Mouse (Mus musculus) forebrain, embryonic 15.5 days (tissue): ENCODE measurements at regions not wholly inside any gene's neighbourhood (a gene's known extent, or its start where the extent isn't known, plus 50 kb on each side); places are given as distances from the start of the nearest gene placed in this dataset.

ENCODE experiments used
- ATAC-seq: fragments of 200-750 bp; cut with Nextera tagmentation; replicated peaks from 2 replicates; pipeline ENCODE4 v1.8.0; 2017; ENCODE audit warnings: mild to moderate bottlenecking, moderate TSS enrichment, moderate library complexity
- H3K27ac ChIP-seq: fragments of 300-500 bp; sonication (generic); replicated peaks from 2 replicates; pipeline ENCODE4 v1.5.1; 2015; ENCODE audit warnings: mild to moderate bottlenecking, inconsistent platforms
- H3K27me3 ChIP-seq: fragments of 300-500 bp; sonication (generic); 2 replicates; pipeline ENCODE4 v1.6.1; 2015; ENCODE audit warnings: inconsistent platforms
- H3K36me3 ChIP-seq: fragments of 300-500 bp; sonication (generic); 2 replicates; pipeline ENCODE4 v1.6.1; 2015; ENCODE audit warnings: mild to moderate bottlenecking, inconsistent platforms
- H3K4me1 ChIP-seq: fragments of 300-500 bp; sonication (generic); 2 replicates; pipeline ENCODE4 v1.6.1; 2015; ENCODE audit warnings: inconsistent platforms
- H3K4me2 ChIP-seq: fragments of 300-500 bp; sonication (generic); replicated peaks from 2 replicates; pipeline ENCODE4 v1.6.1; 2015; ENCODE audit warnings: mild to moderate bottlenecking, inconsistent platforms
- H3K4me3 ChIP-seq: fragments of 300-500 bp; sonication (generic); 2 replicates; pipeline ENCODE4 v1.5.1; 2015; ENCODE audit warnings: mild to moderate bottlenecking, inconsistent platforms
- H3K9ac ChIP-seq: fragments of 300-500 bp; sonication (generic); replicated peaks from 2 replicates; pipeline ENCODE4 v1.6.1; 2015; ENCODE audit warnings: mild to moderate bottlenecking, inconsistent platforms
- H3K9me3 ChIP-seq: fragments of 300-500 bp; sonication (generic); 2 replicates; pipeline ENCODE4 v1.6.1; 2016; ENCODE audit warnings: inconsistent platforms
- WGBS: fragments of 180-500 bp; shearing (Covaris S2); methylation state at CpG from one replicate; pipeline ENCODE4 v1.1.7; 2015; ENCODE audit warnings: mixed read lengths; 5-methylcytosine and 5-hydroxymethylcytosine counted together

GRCm38 (mm10) chr1:194318351-194318750 is 299.7 kb upstream of the Plxna2 start:
- no peak overlapping the region for H3K4me3 ChIP-seq
- no peaks in the 10 kb centered on the region for H3K9me3 ChIP-seq
- H3K36me3 ChIP-seq: no peaks in the 10 kb centered on the region
- H3K27me3 ChIP-seq: no peaks in the 10 kb centered on the region
- no peak for ATAC-seq
- no peak overlapping the region for H3K4me2 ChIP-seq
- no peaks in the 10 kb centered on the region; the same call in 1 of the 2 replicates for H3K4me1 ChIP-seq
- no peak overlapping the region for H3K27ac ChIP-seq
- no peak overlapping the region for H3K9ac ChIP-seq

- no peak overlapping the region for H3K4me3 ChIP-seq
- peaks cover 6% of the 10 kb centered on the region; the same call in 1 of the 2 replicates for H3K4me1 ChIP-seq
- no peak for ATAC-seq
- no peak overlapping the region for H3K4me2 ChIP-seq
- H3K27me3 ChIP-seq: no peaks in the 10 kb centered on the region
- no peaks in the 10 kb centered on the region for H3K9me3 ChIP-seq
- H3K36me3 ChIP-seq: no peaks in the 10 kb centered on the region
- H3K27ac ChIP-seq: peak overlapping the region; percentile 81
- no peak overlapping the region for H3K9ac ChIP-seq
- WGBS: 64% methylated on average over 2 of the region's 2 CpGs
Measured at GRCm38 (mm10) chr1:194315593-194315992, 302.4 kb upstream of the Plxna2 start.

GRCm38 (mm10) chr1:194310373-194310772 is 307.6 kb upstream of the Plxna2 start:
- peaks cover 14% of the 10 kb centered on the region for H3K4me1 ChIP-seq
- H3K36me3 ChIP-seq: no peaks in the 10 kb centered on the region
- no peaks in the 10 kb centered on the region for H3K27me3 ChIP-seq
- no peak overlapping the region for H3K4me3 ChIP-seq
- H3K4me2 ChIP-seq: no peak overlapping the region
- peak; percentile 60; the same call in 1 of the 2 replicates for ATAC-seq
- no peaks in the 10 kb centered on the region for H3K9me3 ChIP-seq
- no peak overlapping the region for H3K9ac ChIP-seq
- WGBS: 11% methylated on average over 2 of the region's 2 CpGs
- 0 out of 2 replicates have a peak overlapping the region, but pooled peaks have one; percentile 29 for H3K27ac ChIP-seq

- no peak overlapping the region for H3K9ac ChIP-seq
- 91% methylated on average over 3 of the region's 3 CpGs for WGBS
- no peaks in the 10 kb centered on the region for H3K36me3 ChIP-seq
- ATAC-seq: no peak
- no peaks in the 10 kb centered on the region for H3K27me3 ChIP-seq
- no peaks in the 10 kb centered on the region for H3K9me3 ChIP-seq
- H3K4me1 ChIP-seq: peaks cover 14% of the 10 kb centered on the region
- H3K4me2 ChIP-seq: no peak overlapping the region
- no peak overlapping the region for H3K4me3 ChIP-seq
- no peak overlapping the region for H3K27ac ChIP-seq
Measured at GRCm38 (mm10) chr1:194308648-194309047, 309.4 kb upstream of the Plxna2 start.

- H3K9me3 ChIP-seq: no peaks in the 10 kb centered on the region
- ATAC-seq: no peak
- no peak overlapping the region for H3K27ac ChIP-seq
- no peak overlapping the region for H3K4me3 ChIP-seq
- H3K9ac ChIP-seq: no peak overlapping the region
- H3K4me2 ChIP-seq: no peak overlapping the region
- H3K27me3 ChIP-seq: no peaks in the 10 kb centered on the region
- no peaks in the 10 kb centered on the region for H3K36me3 ChIP-seq
- 74% methylated on average over 1 of the region's 1 CpGs for WGBS
- H3K4me1 ChIP-seq: no peaks in the 10 kb centered on the region
Measured at GRCm38 (mm10) chr1:194303951-194304350, 314.1 kb upstream of the Plxna2 start.

- 18% methylated on average over 1 of the region's 1 CpGs for WGBS
- no peak for ATAC-seq
- no peaks in the 10 kb centered on the region for H3K27me3 ChIP-seq
- H3K36me3 ChIP-seq: no peaks in the 10 kb centered on the region
- no peak overlapping the region for H3K4me2 ChIP-seq
- no peaks in the 10 kb centered on the region for H3K4me1 ChIP-seq
- no peak overlapping the region for H3K9ac ChIP-seq
- H3K27ac ChIP-seq: no peak overlapping the region
- H3K4me3 ChIP-seq: no peak overlapping the region
- no peaks in the 10 kb centered on the region for H3K9me3 ChIP-seq
Measured at GRCm38 (mm10) chr1:194302775-194303174, 315.2 kb upstream of the Plxna2 start.

GRCm38 (mm10) chr1:194281941-194282340 is 336.1 kb upstream of the Plxna2 start:
- Histone ChIP-seq H3K9me3 (no peaks in the 10 kb centered on the region), H3K4me3 (no peak overlapping the region), H3K27ac (no peak overlapping the region), H3K4me1 (no peaks in the 10 kb centered on the region), H3K36me3 (no peaks in the 10 kb centered on the region), H3K27me3 (no peaks in the 10 kb centered on the region), H3K9ac (no peak overlapping the region), H3K4me2 (no peak overlapping the region)
- ATAC-seq: no peak
- 45% methylated on average over 3 of the region's 3 CpGs for WGBS

GRCm38 (mm10) chr1:194268028-194268427 is 350.0 kb upstream of the Plxna2 start:
- no peak for ATAC-seq
- H3K27me3 ChIP-seq: no peaks in the 10 kb centered on the region
- H3K9ac ChIP-seq: no peak overlapping the region
- no peaks in the 10 kb centered on the region for H3K4me1 ChIP-seq
- H3K9me3 ChIP-seq: no peaks in the 10 kb centered on the region
- no peak overlapping the region for H3K27ac ChIP-seq
- H3K36me3 ChIP-seq: no peaks in the 10 kb centered on the region
- H3K4me2 ChIP-seq: no peak overlapping the region
- no peak overlapping the region for H3K4me3 ChIP-seq

- ATAC-seq: no peak
- 23% methylated on average over 4 of the region's 4 CpGs for WGBS
- H3K9me3 ChIP-seq: no peaks in the 10 kb centered on the region
Measured at GRCm38 (mm10) chr1:194262374-194262773, 355.6 kb upstream of the Plxna2 start.

GRCm38 (mm10) chr1:194259957-194260356 is 358.1 kb upstream of the Plxna2 start:
- no peaks in the 10 kb centered on the region for H3K36me3 ChIP-seq
- no peaks in the 10 kb centered on the region for H3K27me3 ChIP-seq
- no peaks in the 10 kb centered on the region for H3K9me3 ChIP-seq
- H3K4me3 ChIP-seq: no peak overlapping the region
- no peak overlapping the region for H3K27ac ChIP-seq
- WGBS: 83% methylated on average over 3 of the region's 3 CpGs
- H3K4me1 ChIP-seq: peaks cover 2% of the 10 kb centered on the region; the same call in 1 of the 2 replicates
- no peak overlapping the region for H3K9ac ChIP-seq
- H3K4me2 ChIP-seq: no peak overlapping the region
- ATAC-seq: no peak

More at GRCm38 (mm10) chr1:194262374-194262773, 355.6 kb upstream of the Plxna2 start:
- no peak overlapping the region for H3K4me3 ChIP-seq
- H3K9ac ChIP-seq: no peak overlapping the region
- H3K27ac ChIP-seq: no peak overlapping the region; the same call in 1 of the 2 replicates
- no peaks in the 10 kb centered on the region for H3K36me3 ChIP-seq
- no peak overlapping the region for H3K4me2 ChIP-seq
- H3K4me1 ChIP-seq: peaks cover 2% of the 10 kb centered on the region; the same call in 1 of the 2 replicates
- H3K27me3 ChIP-seq: no peaks in the 10 kb centered on the region

- no peak overlapping the region for H3K4me3 ChIP-seq
- no peak overlapping the region for H3K4me2 ChIP-seq
- peaks cover 9% of the 10 kb centered on the region for H3K4me1 ChIP-seq
- 0% methylated on average over 1 of the region's 1 CpGs for WGBS
- no peaks in the 10 kb centered on the region for H3K9me3 ChIP-seq
- H3K27ac ChIP-seq: no peak overlapping the region
- no peaks in the 10 kb centered on the region for H3K36me3 ChIP-seq
- H3K27me3 ChIP-seq: no peaks in the 10 kb centered on the region
- peak; percentile 23; the same call in 1 of the 2 replicates for ATAC-seq
- no peak overlapping the region for H3K9ac ChIP-seq
Measured at GRCm38 (mm10) chr1:194244776-194245366, 373.1 kb upstream of the Plxna2 start.

- H3K27me3 ChIP-seq: no peaks in the 10 kb centered on the region
- no peak for ATAC-seq
- peaks cover 9% of the 10 kb centered on the region for H3K4me1 ChIP-seq
- no peak overlapping the region for H3K27ac ChIP-seq
- no peaks in the 10 kb centered on the region for H3K36me3 ChIP-seq
- no peaks in the 10 kb centered on the region for H3K9me3 ChIP-seq
- H3K9ac ChIP-seq: no peak overlapping the region
- H3K4me3 ChIP-seq: no peak overlapping the region
- H3K4me2 ChIP-seq: no peak overlapping the region
Measured at GRCm38 (mm10) chr1:194241111-194241510, 376.9 kb upstream of the Plxna2 start.

GRCm38 (mm10) chr1:194231206-194231605 is 386.8 kb upstream of the Plxna2 start:
- Histone ChIP-seq H3K27ac (peak overlapping the region; percentile 82), H3K36me3 (no peaks in the 10 kb centered on the region), H3K9me3 (no peaks in the 10 kb centered on the region), H3K27me3 (no peaks in the 10 kb centered on the region), H3K4me2 (no peak overlapping the region), H3K9ac (no peak overlapping the region), H3K4me3 (no peak overlapping the region), H3K4me1 (peaks cover 42% of the 10 kb centered on the region)
- 3% methylated on average over 4 of the region's 4 CpGs for WGBS
- peak; percentile 93 for ATAC-seq
